26 mouse cellular contexts compared by ENCODE assay signal in the genomic region with DNA sequence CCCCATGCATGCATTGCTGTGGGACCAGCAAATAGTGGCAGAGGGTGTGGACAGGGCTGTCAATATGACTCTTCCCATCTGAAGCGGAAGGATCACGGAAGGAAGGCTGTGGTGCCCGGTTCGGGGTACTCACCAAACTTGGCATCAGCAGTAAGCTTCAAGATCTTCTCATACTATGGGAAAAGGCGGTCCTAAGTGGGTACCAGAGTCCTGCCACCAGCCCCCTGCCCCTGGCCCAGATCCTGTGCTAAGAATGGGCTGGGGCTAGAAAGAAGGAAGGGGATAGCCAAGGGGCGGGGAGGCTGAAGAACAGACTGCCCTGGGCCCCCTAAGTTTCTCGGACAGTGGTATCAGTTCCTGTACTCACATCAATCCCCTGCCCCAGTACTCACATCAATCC. TPM values are rescaled to one million over a fixed set of nuclear protein-coding genes. Genes with fewer than 3 reads are reported as not detected.
A peak's percentile ranks its signal among the peaks of the same experiment; 100 is the strongest.
DNase-seq lines count a peak whose midpoint lies in the region; ATAC-seq and TF ChIP-seq lines count a peak whose summit lies in the region.
"Had no signal": no experiment of that assay in that cellular context is flagged by ENCODE, and none has a peak within 500 bp of the region (broad histone marks: within the 10 kb centered on the region; RNA-seq: fewer than 3 reads in every experiment).

No protein-coding gene starts in this region.

- H3K4me3 ChIP-seq in embryonic facial prominence, embryonic 12.5 days: no peak overlapping the region
- H3K4me3 ChIP-seq in embryonic facial prominence, embryonic 10.5 days: no peak overlapping the region
- no peak overlapping the region for H3K4me3 ChIP-seq in kidney, embryonic 14.5 days (ENCODE audit: low read length)
- no peak overlapping the region for H3K4me3 ChIP-seq in kidney, embryonic 15.5 days (replicated peaks)
- H3K4me3 ChIP-seq in ES-E14 (ENCODE audit: insufficient read depth in 1 of 2, low read depth in 1 of 2, low read length in 2 of 2, poor library complexity in 1 of 2, severe bottlenecking in 1 of 2): no peak overlapping the region
- H3K4me3 ChIP-seq: heart, embryonic 12.5 days; intestine, embryonic 15.5 days had no signal

- in situ Hi-C loops in ES-E14 (cut with MboI; ENCODE audit: low sequenced_read_pairs in 2 of 2, unreplicated experiment in 2 of 2): no loop called here

- H3K4me1 ChIP-seq in embryonic facial prominence, embryonic 12.5 days: peaks cover 10% of the 10 kb centered on the region
- H3K4me1 ChIP-seq in embryonic facial prominence, embryonic 10.5 days: peaks cover 19% of the 10 kb centered on the region
- peaks cover 10% of the 10 kb centered on the region; the same call in 1 of the 2 replicates for H3K4me1 ChIP-seq in kidney, embryonic 14.5 days (ENCODE audit: control insufficient read depth, insufficient read depth, low read length)
- H3K4me1 ChIP-seq in kidney, embryonic 15.5 days: peaks cover 14% of the 10 kb centered on the region
- H3K4me1 ChIP-seq in ES-E14 (ENCODE audit: control insufficient read depth in 2 of 2, insufficient read depth in 2 of 2, low read length in 2 of 2, poor library complexity in 1 of 2): peaks cover 2 to 9% of the 10 kb centered on the region in 2 experiments; a peak in 2 of 4 replicates

- no peak for DNase-seq in embryonic facial prominence, embryonic 10.5 days (ENCODE audit: low spot score)
- DNase-seq in ES-E14 (ENCODE audit: low read depth, low spot score): no peak
- no peak for DNase-seq in frontal cortex, adult 2 months (ENCODE audit: extremely low spot score in 1 of 2, low spot score in 1 of 2)
- DNase-seq: adrenal gland, adult 8-10 months; adrenal gland, postnatal 25 days; B cell, adult 2 months; cerebellum, adult 11-12 months; cerebellum, postnatal 14 days; gastrocnemius, postnatal 10 days; gastrocnemius, postnatal 36 days; heart, postnatal 10 days; heart, postnatal 36 days; kidney, adult 11 months had no signal

- ATAC-seq in embryonic facial prominence, embryonic 12.5 days (ENCODE audit: insufficient number of reproducible peaks, insufficient read depth, low FRiP score, low TSS enrichment): no peak
- ATAC-seq in kidney, embryonic 14.5 days (ENCODE audit: low FRiP score, low TSS enrichment): no peak
- no peak for ATAC-seq in kidney, embryonic 15.5 days (replicated peaks; ENCODE audit: low FRiP score)
- ATAC-seq: activated CD4-positive, CD25-positive, alpha-beta regulatory T cell, adult 4 months; forebrain, embryonic 14.5 days; hindbrain, embryonic 16.5 days; intestine, embryonic 15.5 days had no signal

- 0 out of 2 replicates have a peak overlapping the region, but pooled peaks have one; percentile 0 for H3K4me2 ChIP-seq in embryonic facial prominence, embryonic 12.5 days (replicated peaks)
- no peak overlapping the region for H3K4me2 ChIP-seq in kidney, embryonic 14.5 days (replicated peaks; ENCODE audit: low read depth, low read length)
- H3K4me2 ChIP-seq in kidney, embryonic 15.5 days: no peak overlapping the region
- H3K4me2 ChIP-seq: heart, embryonic 12.5 days had no signal

- H3K36me3 ChIP-seq in embryonic facial prominence, embryonic 12.5 days: peaks cover 15% of the 10 kb centered on the region
- H3K36me3 ChIP-seq in embryonic facial prominence, embryonic 10.5 days (replicated peaks): peaks cover 19% of the 10 kb centered on the region
- H3K36me3 ChIP-seq in kidney, embryonic 14.5 days (ENCODE audit: control insufficient read depth, insufficient read depth, low read length): peaks cover 12% of the 10 kb centered on the region; the same call in 1 of the 2 replicates
- peaks cover 15% of the 10 kb centered on the region for H3K36me3 ChIP-seq in kidney, embryonic 15.5 days
- H3K36me3 ChIP-seq in ES-E14 (ENCODE audit: control insufficient read depth, insufficient read depth, low read length, poor library complexity, severe bottlenecking): peaks cover 7% of the 10 kb centered on the region
- H3K36me3 ChIP-seq: intestine, embryonic 15.5 days had no signal

- no peak overlapping the region for H3K27ac ChIP-seq in embryonic facial prominence, embryonic 12.5 days
- H3K27ac ChIP-seq in embryonic facial prominence, embryonic 10.5 days (replicated peaks): no peak overlapping the region
- H3K27ac ChIP-seq in kidney, embryonic 14.5 days (ENCODE audit: low read depth, low read length): no peak overlapping the region
- no peak overlapping the region for H3K27ac ChIP-seq in kidney, embryonic 15.5 days
- H3K27ac ChIP-seq in ES-E14 (ENCODE audit: insufficient read depth, low read depth, low read length, poor library complexity, severe bottlenecking): no peak overlapping the region
- H3K27ac ChIP-seq: forebrain, embryonic 10.5 days; heart, embryonic 15.5 days; hindbrain, embryonic 10.5 days; hindbrain, embryonic 13.5 days; intestine, embryonic 15.5 days had no signal

- WGBS in embryonic facial prominence, embryonic 12.5 days: 91% methylated on average over 7 of the region's 7 CpGs
- 88% methylated on average over 7 of the region's 7 CpGs for WGBS in embryonic facial prominence, embryonic 10.5 days
- WGBS in kidney, embryonic 14.5 days: 97% methylated on average over 7 of the region's 7 CpGs
- 95% methylated on average over 7 of the region's 7 CpGs for WGBS in kidney, embryonic 15.5 days

- no peak overlapping the region for H3K9ac ChIP-seq in embryonic facial prominence, embryonic 12.5 days
- 0 out of 2 replicates have a peak overlapping the region, but pooled peaks have one; percentile 28 for H3K9ac ChIP-seq in kidney, embryonic 14.5 days (ENCODE audit: low read depth, low read length)
- H3K9ac ChIP-seq in kidney, embryonic 15.5 days: no peak overlapping the region
- H3K9ac ChIP-seq in ES-E14 (ENCODE audit: insufficient read depth, low read depth, low read length, poor library complexity, severe bottlenecking): peak overlapping the region; percentile 90; the same call in 1 of the 2 replicates
- H3K9ac ChIP-seq: heart, embryonic 12.5 days; heart, embryonic 15.5 days; intestine, embryonic 15.5 days had no signal

- no peaks in the 10 kb centered on the region for H3K27me3 ChIP-seq in embryonic facial prominence, embryonic 12.5 days
- no peaks in the 10 kb centered on the region for H3K27me3 ChIP-seq in embryonic facial prominence, embryonic 10.5 days (replicated peaks; ENCODE audit: low read depth, poor library complexity, severe bottlenecking)
- no peaks in the 10 kb centered on the region for H3K27me3 ChIP-seq in kidney, embryonic 14.5 days (ENCODE audit: control insufficient read depth, insufficient read depth, low read length)
- no peaks in the 10 kb centered on the region for H3K27me3 ChIP-seq in kidney, embryonic 15.5 days
- H3K27me3 ChIP-seq: CH12.LX; heart, embryonic 15.5 days; intestine, embryonic 15.5 days had no signal

- H3K9me3 ChIP-seq in embryonic facial prominence, embryonic 12.5 days: no peaks in the 10 kb centered on the region
- H3K9me3 ChIP-seq in embryonic facial prominence, embryonic 10.5 days: no peaks in the 10 kb centered on the region
- no peaks in the 10 kb centered on the region for H3K9me3 ChIP-seq in kidney, embryonic 14.5 days (ENCODE audit: control insufficient read depth, low read length)
- no peaks in the 10 kb centered on the region for H3K9me3 ChIP-seq in kidney, embryonic 15.5 days (replicated peaks)
- H3K9me3 ChIP-seq in ES-E14 (ENCODE audit: control insufficient read depth, insufficient read depth, low read depth, low read length): no peaks in the 10 kb centered on the region
- H3K9me3 ChIP-seq: forebrain, embryonic 10.5 days; heart, embryonic 12.5 days; heart, embryonic 15.5 days; hindbrain, embryonic 10.5 days; hindbrain, embryonic 13.5 days; intestine, embryonic 15.5 days had no signal

TF ChIP-seq in ES-E14, 5 proteins besides CTCF, POLR2A, EP300 and RAD21:
- TF ChIP-seq CHD2 (IDR thresholded peaks at IDR 0.05; ENCODE audit: low read depth, low read length) (no peak), ZC3H11A (IDR thresholded peaks at IDR 0.05; ENCODE audit: borderline replicate concordance, low read depth, low read length) (no peak), ZNF384 (IDR thresholded peaks at IDR 0.05; ENCODE audit: low read depth, low read length) (no peak)

RNA-seq across cellular contexts. Expression of a gene that starts 1.7 kb away (rescaled TPM):
- 94.0 and 100 TPM in 2 replicates for polyA plus RNA-seq in embryonic facial prominence, embryonic 12.5 days (2016; fragmentation: Nextera tagmentation; extraction: Ambion mirVana)
- polyA plus RNA-seq in embryonic facial prominence, embryonic 10.5 days (2016; fragmentation: Nextera tagmentation; extraction: Ambion mirVana): 99.9 and 105 TPM in 2 replicates
- 99.0 and 137 TPM in 2 replicates for polyA plus RNA-seq in kidney, embryonic 14.5 days (2014; fragmentation: Nextera tagmentation; extraction: Ambion mirVana)
- polyA plus RNA-seq in kidney, embryonic 15.5 days (2015; fragmentation: Nextera tagmentation; extraction: Ambion mirVana): 104 and 105 TPM in 2 replicates
- 116 and 173 TPM in 2 replicates for total RNA-seq in ES-E14 (2012; rRNA removed)
- 173 and 188 TPM in 2 replicates for polyA plus RNA-seq in frontal cortex, adult 2 months (2012; rRNA removed)

RNA-seq across cellular contexts. Expression of a gene that starts 8.3 kb away (rescaled TPM):
- 8.4 and 9.7 TPM in 2 replicates for polyA plus RNA-seq in embryonic facial prominence, embryonic 12.5 days (2016; fragmentation: Nextera tagmentation; extraction: Ambion mirVana)
- polyA plus RNA-seq in embryonic facial prominence, embryonic 10.5 days (2016; fragmentation: Nextera tagmentation; extraction: Ambion mirVana): 5.7 and 5.8 TPM in 2 replicates
- polyA plus RNA-seq in kidney, embryonic 14.5 days (2014; fragmentation: Nextera tagmentation; extraction: Ambion mirVana): 7.0 and 7.5 TPM in 2 replicates
- 8.3 and 9.7 TPM in 2 replicates for polyA plus RNA-seq in kidney, embryonic 15.5 days (2015; fragmentation: Nextera tagmentation; extraction: Ambion mirVana)
- 4.4 and 7.9 TPM in 2 replicates for total RNA-seq in ES-E14 (2012; rRNA removed)
- 13.5 and 15.0 TPM in 2 replicates for polyA plus RNA-seq in frontal cortex, adult 2 months (2012; rRNA removed)

RNA-seq across cellular contexts. Expression of a gene that starts 25.9 kb away (rescaled TPM):
- polyA plus RNA-seq in embryonic facial prominence, embryonic 12.5 days (2016; fragmentation: Nextera tagmentation; extraction: Ambion mirVana): 70.2 and 88.8 TPM in 2 replicates
- 62.1 and 67.9 TPM in 2 replicates for polyA plus RNA-seq in embryonic facial prominence, embryonic 10.5 days (2016; fragmentation: Nextera tagmentation; extraction: Ambion mirVana)
- polyA plus RNA-seq in kidney, embryonic 14.5 days (2014; fragmentation: Nextera tagmentation; extraction: Ambion mirVana): 28.5 and 38.7 TPM in 2 replicates
- polyA plus RNA-seq in kidney, embryonic 15.5 days (2015; fragmentation: Nextera tagmentation; extraction: Ambion mirVana): 80.8 and 95.2 TPM in 2 replicates
- 122 and 211 TPM in 2 replicates for total RNA-seq in ES-E14 (2012; rRNA removed)
- 241 and 243 TPM in 2 replicates for polyA plus RNA-seq in frontal cortex, adult 2 months (2012; rRNA removed)

Comparison
In these comparisons a context has a peak if more than half of its experiments do, and no peak if none do; other contexts are left out.
1. H3K9ac ChIP-seq: peak in kidney, embryonic 14.5 days (single experiment) and ES-E14 (single experiment); none in embryonic facial prominence, embryonic 12.5 days (single experiment) and kidney, embryonic 15.5 days (single experiment).